Mouse (Mus musculus) liver, embryonic 14.5 days (tissue): ENCODE data around the gene Dock9.

Experiments
- CTCF ChIP-seq: IDR thresholded peaks from 2 replicates; pipeline ENCODE4 v1.5.1; 2016; ENCODE audit warnings: antibody characterized with exemption, low read depth, control low read depth
- EP300 ChIP-seq: IDR thresholded peaks from 2 replicates; pipeline ENCODE4 v1.6.1; 2016; ENCODE audit warnings: antibody characterized with exemption, low read depth

DNA sequence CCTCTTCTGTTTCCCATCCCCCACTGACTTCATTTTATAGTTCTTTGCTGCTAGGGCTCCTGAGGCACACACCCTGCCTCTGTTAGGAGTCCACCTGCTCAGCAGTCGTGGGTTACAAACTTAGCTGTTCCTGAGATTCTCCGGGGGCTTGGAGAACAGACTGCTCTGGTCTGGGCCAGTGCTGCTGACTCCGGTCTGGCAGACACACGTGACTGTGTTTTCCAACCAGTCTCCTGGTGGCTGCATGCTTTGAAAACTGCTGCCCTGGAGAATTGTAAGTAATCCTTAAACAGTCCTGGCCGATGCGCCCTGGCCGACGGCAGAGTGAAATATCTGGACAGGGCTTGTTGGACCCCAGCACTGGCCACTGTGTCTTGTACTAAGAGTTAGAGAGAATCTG, 305.3 kb downstream of the Dock9 start:
- TF ChIP-seq CTCF = no peak
- TF ChIP-seq EP300 = no peak
